Mouse (Mus musculus) right cerebral cortex, postnatal 36 days (tissue): ENCODE data around the gene Slc22a27.
"Not testable (repeated sequence)": the region's sequence is repeated elsewhere in the genome, so short reads cannot be mapped to it uniquely, and the experiment has no call there.

Experiments
- DNase-seq, 2 experiments: peaks; one replicate each; pipeline ENCODE4 v3.0.0; 2022; ENCODE audit warnings: low spot score in 2 of 2, mixed read lengths in 1 of 2

Gene Slc22a27

GRCm38 (mm10) chr19:7965927-7966326, at the start of gene Slc22a27:
Gene Slc22a27, minus strand, starts transcription at chr19:7966027.
- not testable (repeated sequence) for DNase-seq

- not testable (repeated sequence) for DNase-seq
These were observed 45.8 kb upstream of the Slc22a27 start for GRCm38 (mm10) chr19:8011596-8011995.

DNA sequence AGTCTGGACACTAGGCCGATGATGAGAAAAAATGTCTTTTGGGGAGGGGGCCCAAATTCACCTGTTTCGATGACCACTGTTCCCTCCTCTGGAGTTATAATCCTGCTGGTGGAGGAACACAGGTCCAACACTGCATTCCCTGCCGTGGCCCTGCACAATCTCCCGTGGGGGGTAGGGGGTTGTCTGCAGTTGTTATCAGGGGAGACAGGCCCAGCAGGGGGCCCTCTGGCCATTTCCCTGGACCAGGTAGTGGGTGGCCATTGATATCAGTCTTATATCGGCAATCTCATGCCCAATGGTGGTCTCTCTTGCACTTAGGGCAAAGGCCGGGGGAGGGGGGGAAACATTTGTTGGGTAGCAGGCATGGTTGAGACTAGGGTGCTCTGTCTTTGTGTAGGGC, 43.3 kb upstream of the Slc22a27 start:
- DNase-seq = not testable (repeated sequence)

DNA sequence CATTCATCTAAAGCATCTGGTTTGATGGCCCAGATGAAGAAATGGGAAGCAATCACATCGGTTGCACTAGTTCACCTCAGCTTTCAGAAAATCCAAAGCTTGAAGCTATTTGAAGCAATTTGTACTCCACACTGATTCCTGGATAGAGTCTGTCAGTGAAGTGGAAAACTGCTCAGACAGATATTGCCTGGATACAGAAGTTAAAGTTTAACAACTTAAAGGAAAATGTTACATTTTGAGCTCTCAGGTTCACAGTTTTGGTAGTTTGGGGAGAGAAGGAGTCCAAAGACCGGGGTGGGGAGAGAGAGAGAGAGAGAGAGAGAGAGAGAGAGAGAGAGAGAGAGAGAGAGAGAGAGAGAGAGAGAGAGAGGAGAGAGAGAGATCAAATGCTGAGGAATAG, 2.9 kb upstream of the Slc22a27 start:
- DNase-seq = no peak

DNA sequence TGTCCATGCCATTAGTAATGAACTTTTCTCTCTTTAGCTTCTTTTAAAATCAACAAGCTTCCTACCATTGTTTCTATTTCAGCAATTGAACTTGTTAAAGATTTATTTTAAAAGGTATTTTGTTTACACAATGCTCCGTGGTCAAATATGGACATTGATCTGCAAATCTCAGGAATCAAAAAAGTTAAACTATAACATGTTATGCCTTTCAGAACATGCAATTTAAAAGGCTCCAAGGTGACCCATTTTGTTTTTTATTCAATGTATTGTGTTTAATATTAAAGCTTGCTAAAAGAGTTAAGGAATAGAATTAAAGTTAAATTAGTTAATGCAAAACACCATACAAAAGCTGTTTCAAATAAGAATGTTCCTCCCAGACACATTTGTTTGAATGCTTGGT, 723 bp upstream of the Slc22a27 start:
- not testable (repeated sequence) for DNase-seq

- not testable (repeated sequence) for DNase-seq
These were observed 26.4 kb downstream of the Slc22a27 start for GRCm38 (mm10) chr19:7939391-7939790.

- DNase-seq = no peak
These were observed 89.2 kb downstream of the Slc22a27 start for GRCm38 (mm10) chr19:7876626-7877025.

GRCm38 (mm10) chr19:7829851-7830250, 136.0 kb downstream of the Slc22a27 start:
- DNase-seq = no peak
